Mouse (Mus musculus) macrophage (primary cell): Measurements from ENCODE around the gene Tmem135. TPM values are rescaled to one million over a fixed set of nuclear protein-coding genes. Genes with fewer than 3 reads are reported as not detected.

ENCODE experiments used
- polyA plus RNA-seq: library from polyadenylated mRNA; stranded (reverse); fragments of 250-400 nt; gene quantifications from 3 replicates; pipeline ENCODE4 v1.2.4, GENCODE M21; 2018; ENCODE audit warnings: inconsistent platforms

Gene Tmem135
- polyA plus RNA-seq, 1 experiment from 2014 or later = 30.4 TPM

Other genes starting within 250 kb of the Tmem135 start
- 0.08 to 0.23 TPM (median 0.09 TPM) in 3 replicates for gene Fzd4, start 133 bp upstream of the Tmem135 start, polyA plus RNA-seq
- gene Prss23, start 123.0 kb upstream of the Tmem135 start, polyA plus RNA-seq = not detected in 3 replicates
- not detected in 3 replicates for gene Me3, start 228.2 kb upstream of the Tmem135 start, polyA plus RNA-seq